Mouse (Mus musculus): Measurements from ENCODE around the gene Supt6. TPM values are rescaled to one million over a fixed set of nuclear protein-coding genes. Genes with fewer than 3 reads are reported as not detected.

Supt6 gene
- polyA plus RNA-seq, 1 experiment from 2014 or later = 27.9 TPM

DNA sequence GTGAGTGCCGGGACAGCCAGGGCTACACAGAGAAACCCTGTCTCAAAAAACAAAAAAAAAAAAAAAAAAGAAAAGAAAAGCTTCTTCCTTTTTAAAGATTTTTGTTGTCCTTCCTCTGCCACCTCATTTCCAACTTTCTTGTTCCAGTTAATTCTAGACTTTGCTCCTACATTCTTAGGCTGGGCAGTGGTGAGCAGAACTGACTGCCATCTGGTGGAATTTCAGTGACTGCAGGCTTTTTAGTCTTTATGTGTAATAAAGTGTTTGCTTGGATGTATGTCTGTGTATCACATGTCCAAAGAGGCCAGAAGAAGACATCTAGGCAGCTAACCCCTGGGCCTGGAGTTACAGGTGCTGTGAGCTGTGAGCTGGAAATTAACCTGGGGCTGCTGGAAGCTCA, 10.8 kb upstream of the Supt6 start:
- no peak overlapping the region for H3K9ac ChIP-seq
- peaks cover 32% of the 10 kb centered on the region for H3K36me3 ChIP-seq (ENCODE audit: insufficient read depth)
- H3K4me3 ChIP-seq (ENCODE audit: low read depth, low read length) = no peak overlapping the region
- TF ChIP-seq CTCF (IDR thresholded peaks at IDR 0.05; ENCODE audit: low read depth) = peak; percentile 37
- ATAC-seq (ENCODE audit: insufficient read depth) = no peak
- H3K9me3 ChIP-seq (ENCODE audit: low read depth, low read length) = no peaks in the 10 kb centered on the region
- DNase-seq = peak; percentile 44
- H3K4me1 ChIP-seq (ENCODE audit: insufficient read depth) = no peaks in the 10 kb centered on the region
- no peak overlapping the region for H3K4me2 ChIP-seq
- H3K27me3 ChIP-seq (ENCODE audit: insufficient read depth, low read length) = peaks cover 5% of the 10 kb centered on the region; the same call in 1 of the 2 replicates
- no peak overlapping the region for H3K27ac ChIP-seq (ENCODE audit: low read depth)
- WGBS = 71% methylated on average over 1 of the region's 1 CpGs

DNA sequence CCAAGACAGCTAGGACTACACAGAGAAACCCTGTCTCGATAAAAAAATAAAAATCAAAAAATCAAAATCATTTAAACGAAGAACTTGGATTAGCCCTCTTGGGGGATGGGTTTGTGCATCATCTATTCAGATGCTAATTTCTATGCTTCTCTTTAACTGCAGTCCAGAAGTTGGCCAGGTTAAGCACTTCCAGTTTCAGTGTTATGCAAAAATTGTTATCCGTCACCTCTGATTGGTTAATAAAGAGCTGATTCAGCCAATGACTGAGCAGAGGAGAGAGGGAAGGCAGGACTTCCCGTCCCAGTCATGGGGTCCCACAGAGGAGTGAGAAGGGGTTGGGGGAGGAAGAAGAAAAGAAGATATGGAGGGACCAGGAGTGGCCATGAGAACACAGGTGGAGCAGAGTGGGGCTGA, 1.9 kb upstream of the Supt6 start:
- no peak overlapping the region for H3K4me3 ChIP-seq (ENCODE audit: low read depth, low read length)
- DNase-seq (no peak), ATAC-seq (ENCODE audit: insufficient read depth) (no peak)
- peaks cover 15% of the 10 kb centered on the region for H3K4me1 ChIP-seq (ENCODE audit: insufficient read depth)
- H3K4me2 ChIP-seq = peak overlapping the region; percentile 72; the same call in 1 of the 2 replicates
- WGBS = 64% methylated on average over 4 of the region's 4 CpGs
- no peak overlapping the region for H3K27ac ChIP-seq (ENCODE audit: low read depth)
- peaks cover 20% of the 10 kb centered on the region for H3K36me3 ChIP-seq (ENCODE audit: insufficient read depth)
- no peak for TF ChIP-seq CTCF (IDR thresholded peaks at IDR 0.05; ENCODE audit: low read depth)
- no peak overlapping the region; the same call in 1 of the 2 replicates for H3K9ac ChIP-seq
- H3K9me3 ChIP-seq (ENCODE audit: low read depth, low read length) = no peaks in the 10 kb centered on the region
- H3K27me3 ChIP-seq (ENCODE audit: insufficient read depth, low read length) = no peaks in the 10 kb centered on the region

DNA sequence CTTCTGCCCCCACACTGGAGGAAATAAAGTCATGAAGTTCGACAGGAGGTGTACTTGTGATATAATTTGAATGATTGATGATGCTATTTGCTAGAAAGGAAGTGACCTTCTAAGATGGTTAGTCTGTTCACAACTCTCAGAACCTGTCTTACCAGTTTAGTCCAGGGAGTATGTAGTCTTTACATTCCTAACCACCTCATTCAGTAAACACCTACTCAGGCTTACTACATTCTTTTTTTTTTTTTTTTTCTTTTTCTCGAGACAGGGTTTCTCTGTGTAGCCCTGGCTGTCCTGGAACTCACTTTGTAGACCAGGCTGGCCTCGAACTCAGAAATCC, 1.2 kb upstream of the Supt6 start:
- peak overlapping the region; percentile 97 for H3K4me3 ChIP-seq (ENCODE audit: low read depth, low read length)
- H3K4me1 ChIP-seq (ENCODE audit: insufficient read depth) = peaks cover 15% of the 10 kb centered on the region
- 41% methylated on average over 3 of the region's 3 CpGs for WGBS
- TF ChIP-seq CTCF (IDR thresholded peaks at IDR 0.05; ENCODE audit: low read depth) = no peak
- peak overlapping the region; percentile 75; the same call in 1 of the 2 replicates for H3K27ac ChIP-seq (ENCODE audit: low read depth)
- H3K27me3 ChIP-seq (ENCODE audit: insufficient read depth, low read length) = no peaks in the 10 kb centered on the region
- H3K9ac ChIP-seq = peak overlapping the region; percentile 97; the same call in 1 of the 2 replicates
- no peaks in the 10 kb centered on the region for H3K9me3 ChIP-seq (ENCODE audit: low read depth, low read length)
- no peak for ATAC-seq (ENCODE audit: insufficient read depth)
- H3K36me3 ChIP-seq (ENCODE audit: insufficient read depth) = peaks cover 13% of the 10 kb centered on the region
- H3K4me2 ChIP-seq = peak overlapping the region; percentile 72
- peak; percentile 33 for DNase-seq

DNA sequence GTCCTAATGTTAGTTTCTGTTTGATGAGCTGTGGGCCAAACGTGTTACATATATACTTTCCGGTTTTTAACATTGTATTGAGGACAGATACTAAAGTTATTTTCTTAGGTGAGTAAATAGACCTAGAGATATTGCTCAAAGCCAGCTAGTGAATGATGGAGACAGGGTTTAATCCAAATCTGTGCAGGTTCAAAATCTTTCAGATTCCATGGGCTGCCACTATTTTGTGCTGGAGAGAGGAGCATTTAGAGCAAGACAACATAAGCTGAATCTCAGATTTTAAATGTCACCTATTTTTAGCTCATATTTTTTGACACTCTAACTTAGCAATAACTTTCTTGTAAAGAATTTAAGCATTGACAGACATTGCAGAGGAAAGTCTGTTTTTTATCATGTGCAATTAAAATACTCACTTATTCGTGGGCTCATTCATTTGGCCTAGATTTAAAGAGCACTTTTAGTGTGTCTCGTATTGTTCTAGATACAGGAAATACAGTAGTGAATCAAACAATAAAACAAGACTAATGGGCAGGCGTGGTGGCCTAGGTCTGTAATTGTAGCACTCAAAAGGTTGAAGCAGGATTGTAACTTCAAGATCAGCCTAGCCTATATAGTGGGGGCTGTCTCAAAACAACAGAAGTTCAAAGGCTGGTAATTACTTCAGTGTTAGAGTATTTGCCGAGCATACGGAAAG, 678 bp upstream of the Supt6 start:
- 28% methylated on average over 7 of the region's 7 CpGs for WGBS

DNA sequence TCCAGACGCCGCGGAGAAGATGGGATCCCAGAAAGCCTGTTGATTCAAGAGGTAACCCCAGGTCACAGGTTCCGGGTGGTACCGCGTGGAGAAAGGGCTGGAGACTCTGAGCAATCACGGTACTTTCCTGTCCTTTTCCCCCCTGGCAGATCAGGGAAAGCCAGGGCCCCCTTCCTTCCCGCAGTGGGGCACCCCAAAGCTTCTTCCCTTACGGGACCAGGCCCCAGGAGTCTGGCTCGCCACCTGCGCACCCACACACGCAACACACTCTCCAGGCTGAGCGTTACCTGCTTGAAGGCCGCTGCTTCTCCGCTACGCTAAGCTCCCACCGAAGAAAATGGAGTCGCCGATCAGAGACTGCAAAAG, 543 bp downstream of the Supt6 start:
- ATAC-seq (ENCODE audit: insufficient read depth) = no peak

More for the DNA sequence above, 678 bp upstream of the Supt6 start:
- Histone ChIP-seq H3K9ac (peak overlapping the region; percentile 97), H3K27me3 (ENCODE audit: insufficient read depth, low read length) (no peaks in the 10 kb centered on the region), H3K4me2 (peak overlapping the region; percentile 72), H3K9me3 (ENCODE audit: low read depth, low read length) (no peaks in the 10 kb centered on the region), H3K36me3 (ENCODE audit: insufficient read depth) (peaks cover 8% of the 10 kb centered on the region), H3K4me3 (ENCODE audit: low read depth, low read length) (peak overlapping the region; percentile 97), H3K27ac (ENCODE audit: low read depth) (peak overlapping the region; percentile 94), H3K4me1 (ENCODE audit: insufficient read depth) (peaks cover 15% of the 10 kb centered on the region)
- DNase-seq (no peak), ATAC-seq (ENCODE audit: insufficient read depth) (no peak)
- no peak for TF ChIP-seq CTCF (IDR thresholded peaks at IDR 0.05; ENCODE audit: low read depth)

DNA sequence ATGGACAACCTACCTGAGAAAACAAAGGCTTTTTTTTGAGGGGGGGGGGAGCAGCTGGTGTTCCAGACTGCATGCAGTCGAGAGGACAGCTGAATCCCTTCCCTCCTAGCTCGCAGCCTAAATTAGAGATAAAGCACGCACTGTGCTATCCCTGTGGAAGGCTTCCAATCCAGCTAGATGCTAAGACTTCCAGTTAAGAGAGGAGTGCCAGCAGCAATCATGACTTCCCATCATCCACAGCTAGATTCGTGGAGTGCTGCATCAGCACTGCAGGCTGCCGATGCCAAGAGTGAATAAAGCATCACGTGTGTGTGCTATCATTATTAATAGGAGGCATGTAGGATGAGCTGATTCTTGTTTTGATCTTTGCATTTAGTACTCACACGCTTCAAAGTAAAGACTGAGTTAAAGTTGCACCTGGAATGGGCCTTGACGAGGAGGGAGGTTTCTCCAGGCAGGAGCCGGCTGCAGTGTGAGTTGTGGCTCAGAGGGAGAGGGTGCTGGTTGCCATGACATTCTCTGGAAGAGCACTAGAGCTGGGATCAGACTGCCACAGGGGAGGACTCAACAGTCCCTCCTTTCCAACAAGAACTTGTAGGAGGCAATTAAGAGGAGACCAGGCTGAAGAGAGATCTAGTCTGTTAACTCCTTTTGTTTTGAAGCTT, 5.5 kb downstream of the Supt6 start:
- no peak for TF ChIP-seq CTCF (IDR thresholded peaks at IDR 0.05; ENCODE audit: low read depth)
- ATAC-seq (ENCODE audit: insufficient read depth) (no peak), DNase-seq (no peak)
- H3K27me3 ChIP-seq (ENCODE audit: insufficient read depth, low read length) = no peaks in the 10 kb centered on the region
- 0 out of 2 replicates have a peak, but pooled peaks cover 4% of the 10 kb centered on the region for H3K4me1 ChIP-seq (ENCODE audit: insufficient read depth)
- no peaks in the 10 kb centered on the region for H3K9me3 ChIP-seq (ENCODE audit: low read depth, low read length)
- no peak overlapping the region for H3K27ac ChIP-seq (ENCODE audit: low read depth)
- H3K4me3 ChIP-seq (ENCODE audit: low read depth, low read length) = no peak overlapping the region
- 80% methylated on average over 9 of the region's 9 CpGs for WGBS
- no peak overlapping the region for H3K4me2 ChIP-seq
- no peak overlapping the region for H3K9ac ChIP-seq
- H3K36me3 ChIP-seq (ENCODE audit: insufficient read depth) = peaks cover 36% of the 10 kb centered on the region; the same call in 1 of the 2 replicates

More for the DNA sequence above, 543 bp downstream of the Supt6 start:
- 0% methylated on average over 19 of the region's 19 CpGs for WGBS
- H3K9me3 ChIP-seq (ENCODE audit: low read depth, low read length) = no peaks in the 10 kb centered on the region
- peak overlapping the region; percentile 97 for H3K9ac ChIP-seq
- H3K4me2 ChIP-seq = peak overlapping the region; percentile 72
- no peaks in the 10 kb centered on the region for H3K27me3 ChIP-seq (ENCODE audit: insufficient read depth, low read length)
- TF ChIP-seq CTCF (IDR thresholded peaks at IDR 0.05; ENCODE audit: low read depth) = no peak
- H3K36me3 ChIP-seq (ENCODE audit: insufficient read depth) = peaks cover 7% of the 10 kb centered on the region; the same call in 1 of the 2 replicates
- H3K27ac ChIP-seq (ENCODE audit: low read depth) = peak overlapping the region; percentile 94
- peak overlapping the region; percentile 97 for H3K4me3 ChIP-seq (ENCODE audit: low read depth, low read length)
- DNase-seq = no peak
- H3K4me1 ChIP-seq (ENCODE audit: insufficient read depth) = peaks cover 15% of the 10 kb centered on the region

DNA sequence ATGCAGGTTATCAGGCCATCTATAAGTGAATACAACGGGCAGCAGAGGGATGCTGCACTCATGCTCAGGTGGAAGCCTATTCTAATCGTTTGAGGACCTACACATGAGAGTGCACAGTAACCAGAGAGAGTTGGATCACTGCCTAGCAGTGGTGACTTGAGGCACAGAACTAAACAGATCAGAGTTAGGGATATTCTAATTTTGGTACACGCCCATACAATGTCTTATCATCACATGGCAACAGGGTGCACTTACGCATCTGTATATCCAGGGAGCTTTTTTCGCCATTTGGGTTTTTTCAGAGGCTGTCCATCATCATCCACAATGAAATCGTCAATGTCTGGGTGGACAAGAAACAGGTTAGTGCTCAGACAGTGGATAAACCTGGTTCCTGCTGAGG, 14.3 kb downstream of the Supt6 start:
- TF ChIP-seq CTCF (IDR thresholded peaks at IDR 0.05; ENCODE audit: low read depth) = no peak
- WGBS = 86% methylated on average over 6 of the region's 6 CpGs
- DNase-seq = no peak
- H3K36me3 ChIP-seq (ENCODE audit: insufficient read depth) = peaks cover 86% of the 10 kb centered on the region
- ATAC-seq (ENCODE audit: insufficient read depth) = no peak
- H3K4me2 ChIP-seq = no peak overlapping the region
- H3K4me1 ChIP-seq (ENCODE audit: insufficient read depth) = no peaks in the 10 kb centered on the region
- H3K27me3 ChIP-seq (ENCODE audit: insufficient read depth, low read length) = no peaks in the 10 kb centered on the region
- no peak overlapping the region for H3K27ac ChIP-seq (ENCODE audit: low read depth)
- no peaks in the 10 kb centered on the region for H3K9me3 ChIP-seq (ENCODE audit: low read depth, low read length)
- H3K4me3 ChIP-seq (ENCODE audit: low read depth, low read length) = no peak overlapping the region
- no peak overlapping the region for H3K9ac ChIP-seq

Measured in lung, embryonic 14.5 days (tissue).